Mouse (Mus musculus): ENCODE measurements around the gene 9330182L06Rik. TPM values are rescaled to one million over a fixed set of nuclear protein-coding genes. Genes with fewer than 3 reads are reported as not detected.

The 9330182L06Rik gene
- polyA plus RNA-seq, 1 experiment from 2014 or later: 2.5 TPM

MicroRNA genes within 50 kb of the gene (microRNA counts, 519-probe panel; counts per million panel counts)
- microRNA mmu-miR-879: not detected

Small RNA genes lying within 50 kb of the gene (microRNA-seq; reads per million reads assigned to microRNA genes)
- gene Mir879: 2.4 reads per million, percentile 2 among the genes with 10 or more reads in this experiment

Other genes with a start within 250 kb of the 9330182L06Rik start
- gene Tmem243, start 165.4 kb upstream of the 9330182L06Rik start, polyA plus RNA-seq (2016; fragmentation: Nextera tagmentation; extraction: Ambion mirVana): 11.7 and 11.8 TPM in 2 replicates
- 37.6 and 39.4 TPM in 2 replicates for gene Dmtf1, start 104.3 kb upstream of the 9330182L06Rik start, polyA plus RNA-seq (2016; fragmentation: Nextera tagmentation; extraction: Ambion mirVana)

Measured in heart, embryonic 12.5 days (tissue).